In genomic region chr2:50737706-50738105, GRCm38 (mm10) we compare ENCODE assay signal across 20 mouse cellular contexts.
DNase-seq lines count a peak whose midpoint lies in the region; ATAC-seq lines count a peak whose summit lies in the region.
"Had no signal": no experiment of that assay in that cellular context is flagged by ENCODE, and none has a peak within 500 bp of the region (broad histone marks: within the 10 kb centered on the region; RNA-seq: fewer than 3 reads in every experiment).

No protein-coding gene starts in this region.

- DNase-seq in kidney, postnatal 36 days: no peak
- peak; percentile 83 for DNase-seq in midbrain, embryonic 11.5 days (ENCODE audit: low spot score, missing footprints)
- DNase-seq in liver, embryonic 11.5 days (ENCODE audit: low spot score): no peak
- DNase-seq: adrenal gland, adult 8-10 months; cerebellum, adult 18-20 months; cerebellum, postnatal 14 days; forebrain, postnatal 0 days; gastrocnemius, postnatal 25 days; heart, adult 18-20 months; kidney, postnatal 25 days; lung, embryonic 14.5 days; right cerebral cortex, postnatal 25 days; thymus, postnatal 25 days had no signal

- 0 out of 2 replicates have a peak overlapping the region, but pooled peaks have one; percentile 26 for H3K4me2 ChIP-seq in kidney, embryonic 16.5 days (replicated peaks; ENCODE audit: low read depth, low read length)
- no peak overlapping the region for H3K4me2 ChIP-seq in midbrain, embryonic 11.5 days
- H3K4me2 ChIP-seq in midbrain, embryonic 16.5 days (ENCODE audit: low read length): no peak overlapping the region
- peak overlapping the region; percentile 19; the same call in 1 of the 2 replicates for H3K4me2 ChIP-seq in hindbrain, embryonic 13.5 days
- no peak overlapping the region for H3K4me2 ChIP-seq in midbrain, embryonic 15.5 days
- no peak overlapping the region for H3K4me2 ChIP-seq in liver, embryonic 11.5 days
- H3K4me2 ChIP-seq in heart, embryonic 12.5 days: no peak overlapping the region
- H3K4me2 ChIP-seq: lung, embryonic 14.5 days had no signal

- H3K4me1 ChIP-seq in kidney, embryonic 16.5 days (ENCODE audit: insufficient read depth, low read length): peaks cover 10% of the 10 kb centered on the region; the same call in 1 of the 2 replicates
- H3K4me1 ChIP-seq in midbrain, embryonic 11.5 days (ENCODE audit: control insufficient read depth, insufficient read depth, low read length): peaks cover 6% of the 10 kb centered on the region; the same call in 1 of the 2 replicates
- H3K4me1 ChIP-seq in midbrain, embryonic 16.5 days (ENCODE audit: control insufficient read depth, insufficient read depth, low read length): peaks cover 13% of the 10 kb centered on the region; the same call in 1 of the 2 replicates
- H3K4me1 ChIP-seq in hindbrain, embryonic 13.5 days (replicated peaks): peaks cover 22% of the 10 kb centered on the region
- H3K4me1 ChIP-seq in midbrain, embryonic 15.5 days: peaks cover 17% of the 10 kb centered on the region; the same call in 1 of the 2 replicates
- no peaks in the 10 kb centered on the region for H3K4me1 ChIP-seq in liver, embryonic 11.5 days (replicated peaks; ENCODE audit: control insufficient read depth, insufficient read depth, low read length)
- H3K4me1 ChIP-seq in heart, embryonic 12.5 days (replicated peaks): no peaks in the 10 kb centered on the region

- peak; percentile 31; the same call in 1 of the 2 replicates for ATAC-seq in kidney, embryonic 16.5 days (ENCODE audit: low FRiP score, low TSS enrichment)
- no peak for ATAC-seq in midbrain, embryonic 11.5 days (ENCODE audit: low FRiP score)
- no peak for ATAC-seq in midbrain, embryonic 16.5 days
- ATAC-seq in hindbrain, embryonic 13.5 days (ENCODE audit: low FRiP score): no peak
- no peak for ATAC-seq in midbrain, embryonic 15.5 days (replicated peaks)
- no peak for ATAC-seq in liver, embryonic 11.5 days (replicated peaks; ENCODE audit: low FRiP score)
- no peak for ATAC-seq in heart, embryonic 12.5 days (ENCODE audit: insufficient number of reproducible peaks, low FRiP score)
- ATAC-seq: forebrain, postnatal 0 days; inflammation-experienced regulatory T-cells, adult 6 months had no signal

- WGBS in kidney, embryonic 16.5 days: 31% methylated on average over 9 of the region's 9 CpGs
- WGBS in midbrain, embryonic 11.5 days: 81% methylated on average over 9 of the region's 9 CpGs
- 41% methylated on average over 9 of the region's 9 CpGs for whole genome bisulfite sequencing in midbrain, embryonic 16.5 days
- 42% methylated on average over 9 of the region's 9 CpGs for WGBS in hindbrain, embryonic 13.5 days
- 48% methylated on average over 9 of the region's 9 CpGs for WGBS in midbrain, embryonic 15.5 days
- WGBS in liver, embryonic 11.5 days: 86% methylated on average over 9 of the region's 9 CpGs
- 87% methylated on average over 9 of the region's 9 CpGs for WGBS in heart, embryonic 12.5 days

- no peaks in the 10 kb centered on the region for H3K27me3 ChIP-seq in kidney, embryonic 16.5 days (ENCODE audit: insufficient read depth, low read length)
- no peaks in the 10 kb centered on the region for H3K27me3 ChIP-seq in midbrain, embryonic 11.5 days (ENCODE audit: control insufficient read depth, insufficient read depth, low read length)
- H3K27me3 ChIP-seq in midbrain, embryonic 16.5 days (ENCODE audit: control insufficient read depth, insufficient read depth, low read depth, low read length): no peaks in the 10 kb centered on the region
- H3K27me3 ChIP-seq in hindbrain, embryonic 13.5 days: no peaks in the 10 kb centered on the region
- no peaks in the 10 kb centered on the region for H3K27me3 ChIP-seq in midbrain, embryonic 15.5 days (replicated peaks)
- no peaks in the 10 kb centered on the region for H3K27me3 ChIP-seq in liver, embryonic 11.5 days (replicated peaks; ENCODE audit: control insufficient read depth, insufficient read depth, low read length)
- 0 out of 2 replicates have a peak, but pooled peaks cover 4% of the 10 kb centered on the region for H3K27me3 ChIP-seq in heart, embryonic 12.5 days (replicated peaks)

- H3K27ac ChIP-seq in kidney, embryonic 16.5 days (ENCODE audit: low read length): no peak overlapping the region
- no peak overlapping the region for H3K27ac ChIP-seq in midbrain, embryonic 11.5 days (ENCODE audit: low read depth, low read length)
- H3K27ac ChIP-seq in midbrain, embryonic 16.5 days (ENCODE audit: low read length): no peak overlapping the region
- H3K27ac ChIP-seq in hindbrain, embryonic 13.5 days: peak overlapping the region; percentile 55
- peak overlapping the region; percentile 10; the same call in 1 of the 2 replicates for H3K27ac ChIP-seq in midbrain, embryonic 15.5 days
- no peak overlapping the region for H3K27ac ChIP-seq in liver, embryonic 11.5 days (ENCODE audit: low read depth, low read length)
- no peak overlapping the region for H3K27ac ChIP-seq in heart, embryonic 12.5 days (ENCODE audit: poor library complexity, severe bottlenecking)
- H3K27ac ChIP-seq: liver, embryonic 14.5 days had no signal

- H3K9ac ChIP-seq in kidney, embryonic 16.5 days (replicated peaks; ENCODE audit: low read length): no peak overlapping the region
- no peak overlapping the region for H3K9ac ChIP-seq in midbrain, embryonic 11.5 days (ENCODE audit: low read length)
- H3K9ac ChIP-seq in midbrain, embryonic 16.5 days (ENCODE audit: low read depth, low read length): no peak overlapping the region
- no peak overlapping the region for H3K9ac ChIP-seq in hindbrain, embryonic 13.5 days
- H3K9ac ChIP-seq in midbrain, embryonic 15.5 days: no peak overlapping the region
- no peak overlapping the region for H3K9ac ChIP-seq in liver, embryonic 11.5 days (ENCODE audit: low read depth, low read length)
- no peak overlapping the region for H3K9ac ChIP-seq in heart, embryonic 12.5 days
- H3K9ac ChIP-seq: forebrain, postnatal 0 days; liver, embryonic 14.5 days; lung, embryonic 14.5 days had no signal

- H3K4me3 ChIP-seq in kidney, embryonic 16.5 days (ENCODE audit: low read length): no peak overlapping the region
- H3K4me3 ChIP-seq in midbrain, embryonic 11.5 days (ENCODE audit: low read depth, low read length): no peak overlapping the region
- no peak overlapping the region for H3K4me3 ChIP-seq in midbrain, embryonic 16.5 days (ENCODE audit: low read depth, low read length)
- no peak overlapping the region for H3K4me3 ChIP-seq in hindbrain, embryonic 13.5 days
- H3K4me3 ChIP-seq in midbrain, embryonic 15.5 days: no peak overlapping the region
- H3K4me3 ChIP-seq in liver, embryonic 11.5 days (ENCODE audit: low read depth, low read length): no peak overlapping the region
- H3K4me3 ChIP-seq in heart, embryonic 12.5 days: no peak overlapping the region

- no peaks in the 10 kb centered on the region for H3K9me3 ChIP-seq in kidney, embryonic 16.5 days (ENCODE audit: low read length)
- no peaks in the 10 kb centered on the region for H3K9me3 ChIP-seq in midbrain, embryonic 11.5 days (ENCODE audit: control insufficient read depth, low read length)
- H3K9me3 ChIP-seq in midbrain, embryonic 16.5 days (replicated peaks; ENCODE audit: control insufficient read depth, low read length, poor library complexity, severe bottlenecking): no peaks in the 10 kb centered on the region
- H3K9me3 ChIP-seq in hindbrain, embryonic 13.5 days: no peaks in the 10 kb centered on the region
- no peaks in the 10 kb centered on the region for H3K9me3 ChIP-seq in midbrain, embryonic 15.5 days
- no peaks in the 10 kb centered on the region for H3K9me3 ChIP-seq in liver, embryonic 11.5 days (ENCODE audit: control insufficient read depth, low read length)
- H3K9me3 ChIP-seq in heart, embryonic 12.5 days (replicated peaks): no peaks in the 10 kb centered on the region

- no peaks in the 10 kb centered on the region for H3K36me3 ChIP-seq in kidney, embryonic 16.5 days (ENCODE audit: insufficient read depth, low read length)
- no peaks in the 10 kb centered on the region for H3K36me3 ChIP-seq in midbrain, embryonic 11.5 days (ENCODE audit: control insufficient read depth, insufficient read depth, low read length)
- H3K36me3 ChIP-seq in midbrain, embryonic 16.5 days (ENCODE audit: control insufficient read depth, insufficient read depth, low read length): no peaks in the 10 kb centered on the region
- no peaks in the 10 kb centered on the region for H3K36me3 ChIP-seq in hindbrain, embryonic 13.5 days
- H3K36me3 ChIP-seq in midbrain, embryonic 15.5 days (replicated peaks): no peaks in the 10 kb centered on the region
- H3K36me3 ChIP-seq in liver, embryonic 11.5 days (ENCODE audit: control insufficient read depth, insufficient read depth, low read length): no peaks in the 10 kb centered on the region
- no peaks in the 10 kb centered on the region for H3K36me3 ChIP-seq in heart, embryonic 12.5 days

Comparison
In these comparisons a context has a peak if more than half of its experiments do, and no peak if none do; other contexts are left out.
1. H3K27ac ChIP-seq: peak in hindbrain, embryonic 13.5 days (single experiment) and midbrain, embryonic 15.5 days (single experiment); none in kidney, embryonic 16.5 days (single experiment), midbrain, embryonic 11.5 days (single experiment), midbrain, embryonic 16.5 days (single experiment), liver, embryonic 11.5 days (single experiment) and heart, embryonic 12.5 days (single experiment).
2. H3K4me2 ChIP-seq: peak in kidney, embryonic 16.5 days (single experiment) and hindbrain, embryonic 13.5 days (single experiment); none in midbrain, embryonic 11.5 days (single experiment), midbrain, embryonic 16.5 days (single experiment), midbrain, embryonic 15.5 days (single experiment), liver, embryonic 11.5 days (single experiment) and heart, embryonic 12.5 days (single experiment).